Mouse (Mus musculus) right cerebral cortex, postnatal 36 days (tissue): ENCODE data around the gene Tbx10.
"Not testable (repeated sequence)": the region's sequence is repeated elsewhere in the genome, so short reads cannot be mapped to it uniquely, and the experiment has no call there.

Experiments
- DNase-seq, 2 experiments: peaks; one replicate each; pipeline ENCODE4 v3.0.0; 2022; ENCODE audit warnings: low spot score in 2 of 2, mixed read lengths in 1 of 2

The Tbx10 gene

DNA sequence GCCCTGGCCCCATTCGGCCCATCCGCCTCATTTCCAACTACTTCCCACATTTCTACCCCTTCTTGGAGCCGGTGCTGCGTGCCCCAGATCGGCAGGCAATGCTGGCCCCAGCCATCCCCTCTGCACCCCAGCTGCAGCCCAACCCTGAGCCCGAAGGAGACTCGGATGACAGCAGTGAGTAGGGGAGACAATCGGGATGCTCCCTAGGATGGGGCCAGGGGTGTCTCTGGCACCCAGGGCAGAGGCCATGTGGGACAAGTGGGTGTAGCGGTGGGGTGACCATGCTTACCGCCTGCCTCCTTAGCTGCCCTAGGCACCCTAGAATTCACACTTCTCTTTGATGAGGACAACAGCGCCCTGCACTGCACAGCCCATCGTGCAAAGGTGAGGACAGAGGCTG lies 11.1 kb downstream of the Tbx10 start:
- DNase-seq: no peak

DNA sequence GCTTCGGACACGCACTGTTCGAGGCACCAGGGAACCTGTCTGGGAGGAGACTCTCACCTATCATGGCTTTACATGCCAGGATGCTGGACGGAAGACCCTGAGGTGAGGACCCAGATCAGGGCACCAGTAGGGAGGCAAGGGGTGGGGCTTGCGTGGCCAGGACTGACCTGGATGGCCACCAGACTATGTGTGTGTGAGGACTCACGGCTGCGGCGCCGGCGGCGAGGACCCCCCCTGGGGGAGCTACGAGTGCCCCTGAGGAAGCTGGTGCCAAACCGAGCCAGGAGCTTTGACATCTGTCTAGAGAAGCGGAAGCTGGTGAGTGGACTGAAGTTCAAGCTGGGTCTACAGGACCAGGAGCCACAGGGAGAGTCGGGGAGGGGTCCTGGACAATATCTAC lies 11.8 kb downstream of the Tbx10 start:
- no peak for DNase-seq

GRCm38 (mm10) chr19:4005091-4005490 lies 12.5 kb downstream of the Tbx10 start:
- DNase-seq: no peak

- DNase-seq: no peak
These were observed 13.4 kb downstream of the Tbx10 start for GRCm38 (mm10) chr19:4005971-4006370.

- DNase-seq: no peak
These were observed 18.5 kb downstream of the Tbx10 start for GRCm38 (mm10) chr19:4011086-4011485.

GRCm38 (mm10) chr19:4012432-4013022 lies 20.0 kb downstream of the Tbx10 start, which contains the start of gene Ndufv1:
Ndufv1 (minus strand) TSS chr19:4012806.
- DNase-seq: peak; percentile 98 to 99

GRCm38 (mm10) chr19:4013066-4013465 lies 20.5 kb downstream of the Tbx10 start:
- no peak for DNase-seq

GRCm38 (mm10) chr19:4014802-4015201 lies 22.2 kb downstream of the Tbx10 start:
- no peak for DNase-seq

- no peak for DNase-seq
These were observed 23.1 kb downstream of the Tbx10 start for GRCm38 (mm10) chr19:4015635-4016034.

DNA sequence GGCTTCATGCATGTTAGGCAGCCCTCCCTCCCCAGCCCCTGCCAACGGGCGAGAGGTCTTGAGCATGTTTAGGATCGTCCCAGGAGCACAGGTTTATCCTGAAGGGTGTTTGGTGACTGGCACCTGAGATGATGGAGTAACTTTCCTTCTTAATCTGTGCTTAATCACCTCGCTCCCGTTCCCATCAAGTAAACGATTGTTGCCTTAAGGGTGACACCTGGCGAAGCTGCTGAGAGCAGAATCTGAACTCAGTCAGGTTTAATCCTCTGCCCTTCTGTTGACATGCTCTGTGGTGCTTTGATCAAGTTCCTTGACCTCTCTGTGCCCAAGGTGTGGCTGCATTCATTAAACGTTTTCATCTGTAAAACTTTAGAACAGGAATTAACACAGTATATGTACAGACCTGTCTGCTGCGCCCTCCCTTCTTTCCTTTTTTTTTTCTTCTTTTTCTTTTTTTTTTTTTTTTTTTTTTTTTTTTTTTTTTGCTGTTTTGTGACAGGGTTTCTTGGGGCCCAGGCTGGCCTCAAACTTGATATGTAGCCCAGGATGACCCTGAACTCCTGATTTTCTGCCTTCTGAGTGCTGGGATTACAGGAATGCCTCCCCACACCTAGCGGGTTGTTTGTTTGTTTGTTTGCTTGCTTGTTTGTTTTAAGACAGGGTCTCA lies 25.5 kb downstream of the Tbx10 start:
- DNase-seq: no peak

DNA sequence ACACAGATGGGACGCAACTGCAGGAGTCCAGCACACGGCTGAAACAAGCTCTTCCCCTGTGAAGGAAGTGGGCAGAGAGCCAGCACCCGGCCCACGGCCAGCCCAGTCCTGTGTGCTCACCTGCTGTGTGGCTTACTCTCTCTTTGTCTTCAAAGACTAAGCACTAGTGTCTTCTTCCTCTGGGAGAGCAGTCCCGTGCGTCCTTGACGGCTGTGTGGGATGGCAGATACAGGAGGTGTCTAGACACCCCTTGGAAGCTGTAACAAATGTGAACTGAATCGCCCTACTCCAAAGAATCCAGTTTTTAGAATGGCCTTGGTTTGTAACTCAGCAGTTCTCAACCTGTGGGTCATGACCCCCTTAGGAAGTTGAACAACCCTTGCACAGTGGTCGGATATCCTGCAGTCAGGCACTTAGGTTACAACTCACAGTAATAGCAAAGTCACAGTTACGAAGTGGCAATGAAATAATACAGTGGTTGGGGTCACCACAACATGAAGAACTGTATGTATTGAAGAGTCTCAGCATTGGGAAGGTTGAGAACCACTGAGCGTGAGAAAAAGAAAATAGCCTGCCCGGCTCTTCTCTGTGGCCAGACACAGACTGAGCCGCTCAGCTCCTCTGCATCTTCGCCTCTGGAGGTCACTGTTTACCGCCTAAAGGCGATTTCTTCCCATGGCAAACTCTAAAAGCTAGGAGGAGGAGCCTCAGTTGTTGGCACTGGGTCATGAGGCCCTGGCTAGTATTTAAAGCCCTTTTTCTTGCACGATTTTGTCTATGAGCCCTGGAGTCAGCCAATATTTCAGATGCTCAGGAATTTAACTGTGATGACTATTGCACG lies 26.4 kb downstream of the Tbx10 start:
- peak; percentile 50 to 59 for DNase-seq

- DNase-seq: no peak
These were observed 30.6 kb downstream of the Tbx10 start for GRCm38 (mm10) chr19:4023185-4023584.

GRCm38 (mm10) chr19:4027576-4027975 lies 35.0 kb downstream of the Tbx10 start:
- DNase-seq: no peak

DNA sequence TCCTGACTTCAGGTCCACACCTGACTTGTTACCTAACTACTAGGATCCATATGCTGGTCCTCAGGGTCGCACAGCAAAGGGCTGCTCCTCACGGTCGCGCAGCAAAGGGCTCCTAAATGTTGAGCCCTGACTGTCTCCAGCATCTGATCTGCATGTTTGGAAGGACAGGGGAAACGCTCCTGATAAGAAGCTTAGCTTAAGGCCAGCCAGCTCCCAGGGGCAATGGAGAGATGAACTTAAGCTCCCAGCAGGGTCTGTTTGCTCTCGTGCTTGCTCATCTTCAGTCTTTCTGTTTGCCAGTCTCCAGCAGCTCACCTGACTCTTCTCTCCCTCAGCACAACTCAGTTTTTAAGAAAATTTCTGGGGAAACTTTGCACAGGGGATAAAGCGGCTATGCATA lies 40.1 kb downstream of the Tbx10 start:
- no peak for DNase-seq

GRCm38 (mm10) chr19:4033298-4033697 lies 40.7 kb downstream of the Tbx10 start:
- DNase-seq: no peak

- DNase-seq: no peak
These were observed 41.2 kb downstream of the Tbx10 start for GRCm38 (mm10) chr19:4033742-4034141.

- DNase-seq: no peak
These were observed 43.9 kb downstream of the Tbx10 start for GRCm38 (mm10) chr19:4036327-4037045.

- DNase-seq: not testable (repeated sequence)
These were observed 44.7 kb downstream of the Tbx10 start for GRCm38 (mm10) chr19:4037154-4037787.

DNA sequence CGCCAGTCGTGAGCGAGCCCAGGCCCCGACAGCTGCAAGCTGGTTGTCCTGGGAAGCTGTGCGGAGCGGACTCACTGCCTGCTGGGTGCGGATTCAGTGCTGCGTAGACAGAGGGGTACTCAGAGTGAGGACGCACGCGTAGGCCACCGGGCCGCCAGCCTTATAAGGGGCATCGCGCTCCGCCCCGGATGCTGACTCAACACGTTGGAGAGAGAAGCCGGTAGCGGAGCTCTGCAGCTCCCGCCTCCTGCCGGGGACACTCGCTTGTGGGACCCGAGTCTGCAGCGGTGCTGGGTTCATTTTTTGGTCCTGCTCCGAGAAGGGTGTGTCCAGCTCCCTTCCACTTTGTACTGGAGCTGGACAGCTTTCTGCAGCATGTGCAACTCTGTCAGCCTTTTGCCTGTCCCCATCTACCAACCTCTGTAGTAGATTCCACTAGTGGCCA lies 45.3 kb downstream of the Tbx10 start, which contains the start of gene Gstp1:
Gene Gstp1 (minus strand): TSS at position 198 of the 445 bp plus-strand sequence.
- DNase-seq: peak; percentile 81 to 87

GRCm38 (mm10) chr19:4040941-4041340 lies 48.4 kb downstream of the Tbx10 start:
- DNase-seq: not testable (repeated sequence)

- DNase-seq: not testable (repeated sequence)
These were observed 48.9 kb downstream of the Tbx10 start for GRCm38 (mm10) chr19:4041500-4041899.
